Mouse (Mus musculus) cerebellum, adult 9-11 months (tissue): ENCODE results near the gene Gm40193.

Experiments used
- DNase-seq: peaks from one replicate; pipeline ENCODE4 v3.0.0; 2022

Gene Gm40193

GRCm38 (mm10) chr11:70502018-70502417, 30.7 kb downstream of the Gm40193 start:
- no peak for DNase-seq

GRCm38 (mm10) chr11:70500476-70500812, 32.3 kb downstream of the Gm40193 start:
- DNase-seq: no peak

GRCm38 (mm10) chr11:70499566-70500475, 32.9 kb downstream of the Gm40193 start:
- no peak for DNase-seq

- DNase-seq: no peak
Measured at GRCm38 (mm10) chr11:70489684-70490083, 43.1 kb downstream of the Gm40193 start.

GRCm38 (mm10) chr11:70489138-70489537, 43.6 kb downstream of the Gm40193 start:
- no peak for DNase-seq

GRCm38 (mm10) chr11:70487816-70488215, 44.9 kb downstream of the Gm40193 start:
- no peak for DNase-seq

- DNase-seq: no peak
Measured at GRCm38 (mm10) chr11:70485498-70485897, 47.2 kb downstream of the Gm40193 start.
